Mouse (Mus musculus) megakaryocyte, embryonic 14.5 days (primary cell): Measurements from ENCODE around the gene Tlr6.

Source experiments
- FLI1 ChIP-seq: IDR thresholded peaks from 2 replicates; pipeline ENCODE4 v1.6.1; 2012; ENCODE audit warnings: low read length, inconsistent platforms, mixed read lengths
- GATA1 ChIP-seq: IDR thresholded peaks from 3 replicates; pipeline ENCODE4 v1.6.1; 2012; ENCODE audit warnings: mixed read lengths, low read length, inconsistent platforms, borderline replicate concordance

- no peak for TF ChIP-seq FLI1
- TF ChIP-seq GATA1, result no peak
Observed at GRCm38 (mm10) chr5:65003946-65004535, 44.1 kb upstream of the Tlr6 start.
